Mouse (Mus musculus) B cell, adult 2 months (primary cell): ENCODE results near the gene Fbxo6.
A peak's percentile ranks its signal among the peaks of the same experiment; 100 is the strongest.
"Not testable (repeated sequence)": the region's sequence is repeated elsewhere in the genome, so short reads cannot be mapped to it uniquely, and the experiment has no call there.

ENCODE experiments used
- DNase-seq, 2 experiments: peaks; one replicate each; pipeline ENCODE4 v3.0.0; 2022

Gene Fbxo6

DNA sequence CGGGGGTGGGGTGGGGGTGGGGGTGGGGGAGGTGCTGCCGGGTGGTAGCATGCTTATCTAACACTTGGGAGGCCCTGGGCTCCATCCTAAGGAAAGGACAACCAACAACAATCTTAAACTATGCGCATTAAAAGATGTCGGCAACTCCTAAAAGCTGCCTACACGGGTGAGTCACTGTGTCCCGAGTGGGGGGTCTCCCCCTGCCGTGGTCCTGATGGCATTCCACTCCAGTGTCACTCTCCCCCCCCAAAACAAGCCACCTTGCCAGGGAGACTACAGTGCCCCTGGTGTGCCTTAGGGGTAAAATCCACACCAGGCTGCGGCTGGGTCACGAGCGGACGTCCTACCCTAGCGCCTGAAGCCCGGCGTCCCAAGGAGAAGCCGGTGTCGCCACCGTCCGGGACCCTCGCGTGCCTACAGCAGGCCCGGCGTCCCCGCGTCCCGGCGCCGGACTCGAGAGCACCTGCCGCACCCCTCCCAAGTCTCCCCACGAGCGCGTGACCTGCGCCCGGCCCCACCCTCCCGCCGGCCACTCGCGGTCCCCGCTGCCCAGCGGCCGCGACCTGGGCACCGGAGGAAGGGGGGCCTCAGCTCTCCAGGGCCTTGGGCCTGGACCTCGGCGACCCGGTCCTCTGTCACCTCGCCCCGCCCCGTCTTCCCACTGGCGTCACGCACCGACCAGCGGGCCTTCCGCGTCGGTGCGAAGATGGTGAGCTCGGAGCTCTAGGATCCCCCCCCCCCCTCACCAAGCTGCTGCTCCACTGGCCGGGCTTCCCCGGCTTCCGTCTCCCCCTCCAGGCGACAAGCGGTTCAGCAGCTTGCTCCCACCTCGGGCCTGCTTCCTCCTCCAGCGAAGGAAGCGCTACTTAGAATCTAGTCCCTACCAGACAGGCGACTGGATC is at the start of gene Fbxo6:
Gene Fbxo6 (minus strand): TSS at position 874 of the 902 bp plus-strand sequence.
- DNase-seq: peak; percentile 85 to 86

DNA sequence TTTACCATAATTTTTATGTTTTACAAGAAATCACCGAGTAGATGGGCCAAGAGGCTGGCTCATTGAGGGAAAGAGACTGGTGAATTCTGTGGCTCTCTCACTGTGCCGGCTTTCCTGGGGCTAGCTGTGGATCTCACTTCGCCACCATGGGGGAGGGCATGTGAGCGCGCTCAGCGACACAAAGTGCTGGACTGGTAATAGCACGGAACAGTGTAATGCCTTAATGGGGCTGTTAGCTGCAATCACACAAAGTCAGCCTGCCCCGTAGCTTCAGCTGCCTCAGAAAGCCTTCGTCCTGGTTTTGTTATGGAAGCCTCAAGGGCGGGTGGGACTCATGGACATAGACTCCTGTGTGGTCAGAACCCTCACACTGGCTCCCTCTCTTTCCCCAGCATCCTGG is 46.8 kb upstream of the Fbxo6 start:
- DNase-seq: no peak

DNA sequence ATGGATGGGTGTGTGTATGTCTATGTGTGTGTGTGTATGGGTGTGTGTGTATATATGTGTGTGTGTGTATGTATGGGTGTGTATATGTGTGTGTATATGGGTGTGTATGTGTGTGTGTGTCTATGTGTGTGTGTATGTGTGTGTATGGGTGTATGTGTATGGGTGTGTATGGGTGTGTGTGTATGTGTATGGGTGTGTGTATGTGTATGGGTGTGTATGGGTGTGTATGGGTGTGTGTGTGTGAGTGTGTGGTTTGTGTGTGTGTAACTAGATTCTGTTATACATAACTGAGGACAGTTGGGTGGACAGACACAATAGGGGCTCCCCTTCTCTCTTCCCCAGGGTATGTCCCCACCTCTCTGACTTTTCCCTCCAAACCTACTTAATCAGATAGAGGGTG is 42.5 kb upstream of the Fbxo6 start:
- no peak for DNase-seq

DNA sequence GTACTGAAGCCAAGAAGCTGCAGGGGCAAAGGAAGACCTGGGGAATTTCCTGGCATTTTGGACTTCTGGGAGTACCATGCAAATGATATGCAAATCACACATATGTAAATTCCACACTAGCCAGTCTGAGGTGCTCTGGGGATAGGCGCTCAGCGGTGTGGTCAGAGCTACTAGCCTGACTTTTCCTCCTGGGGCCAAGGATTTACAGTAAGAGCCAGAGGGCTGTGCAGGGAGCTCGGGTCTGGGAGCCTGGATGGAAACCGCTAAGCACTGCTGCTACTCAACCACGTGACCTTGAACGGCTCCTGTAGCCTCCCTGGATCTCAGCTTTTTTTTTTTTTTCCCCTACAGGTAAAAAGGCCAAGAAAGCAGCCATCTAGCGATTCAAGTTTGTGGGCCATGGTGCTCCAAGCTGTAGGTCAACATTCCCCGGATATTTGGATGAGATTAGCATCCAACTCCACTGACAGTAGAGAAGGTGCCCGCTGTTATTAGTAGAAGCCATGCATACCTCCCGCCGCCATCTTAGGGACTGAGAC is 40.8 kb upstream of the Fbxo6 start:
- no peak for DNase-seq

DNA sequence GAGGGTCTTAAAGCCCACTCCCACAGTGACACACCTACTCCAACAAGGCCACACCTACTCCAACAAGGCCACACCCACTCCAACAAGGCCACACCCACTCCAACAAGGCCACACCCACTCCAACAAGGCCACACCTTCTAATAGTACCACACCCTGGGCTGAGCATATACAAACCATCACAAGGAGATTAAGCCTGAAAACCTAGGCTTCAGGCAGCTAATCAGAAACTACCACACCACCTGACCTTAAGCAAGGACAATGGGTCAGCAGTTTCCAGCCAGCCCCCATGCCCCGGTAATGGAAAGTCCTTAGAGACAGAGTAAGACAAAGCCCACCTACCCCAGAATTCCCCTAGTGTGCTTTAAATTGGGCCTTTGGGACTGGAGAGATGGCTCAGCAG is 36.8 kb upstream of the Fbxo6 start:
- DNase-seq: not testable (repeated sequence)

DNA sequence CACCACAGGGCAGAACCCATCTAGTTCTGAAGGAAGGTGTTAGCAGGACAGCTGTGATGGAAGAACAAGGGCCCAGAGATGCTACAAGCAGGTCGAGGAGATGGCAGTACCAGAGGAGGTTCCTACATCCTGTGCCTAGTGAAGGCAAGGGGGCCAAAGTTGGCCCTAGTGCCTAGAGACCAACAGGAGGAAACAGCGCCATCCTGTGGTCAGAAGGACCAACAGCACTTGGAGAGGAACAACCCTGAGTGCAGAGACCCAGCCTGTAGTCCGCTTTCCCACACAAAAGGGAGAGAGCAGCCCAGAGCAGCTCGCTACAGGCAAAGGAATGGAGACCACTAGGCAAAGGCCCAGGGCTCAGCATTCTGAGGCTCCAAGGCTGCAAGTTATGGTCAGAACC is 33.9 kb upstream of the Fbxo6 start:
- no peak for DNase-seq

DNA sequence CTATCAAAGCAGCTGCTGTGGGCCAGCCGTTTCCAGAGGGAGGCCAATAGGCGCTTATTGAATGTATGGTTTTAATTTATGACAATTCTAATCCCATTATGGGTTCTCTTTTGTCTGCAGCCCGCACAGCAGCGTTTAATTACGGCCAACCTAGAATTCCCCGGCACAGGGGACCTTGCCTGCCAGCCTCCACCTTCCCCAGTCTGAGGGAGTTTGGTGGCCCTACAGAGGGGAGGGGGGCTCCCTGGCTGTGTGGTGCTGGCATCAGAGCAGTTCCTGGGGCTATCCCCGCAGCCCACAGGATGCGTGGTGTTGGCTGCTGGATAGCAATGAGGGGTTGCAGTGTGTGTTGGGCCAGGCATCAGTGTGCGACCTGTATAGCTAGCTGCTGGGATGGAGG is 32.6 kb upstream of the Fbxo6 start:
- no peak for DNase-seq

DNA sequence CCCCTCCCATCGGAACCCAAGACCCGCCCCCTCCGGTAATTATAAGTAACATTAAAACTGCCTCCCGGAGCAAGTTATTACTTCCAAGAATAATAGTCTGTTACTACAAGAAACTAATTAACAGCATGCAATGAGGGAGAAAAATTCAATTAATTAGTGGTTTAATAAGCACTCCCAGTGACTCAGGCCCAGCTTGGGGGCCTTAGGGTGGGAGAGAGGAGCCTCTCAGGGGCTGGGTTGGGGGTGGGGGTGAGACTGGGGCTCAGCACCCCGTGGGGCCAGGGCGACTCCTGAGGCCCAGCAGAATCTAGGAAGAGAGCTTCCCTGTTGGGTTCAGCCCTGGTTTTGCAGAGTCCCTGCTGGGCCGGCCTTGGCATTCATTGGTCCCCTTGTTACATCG is 30.4 kb upstream of the Fbxo6 start:
- DNase-seq: no peak

DNA sequence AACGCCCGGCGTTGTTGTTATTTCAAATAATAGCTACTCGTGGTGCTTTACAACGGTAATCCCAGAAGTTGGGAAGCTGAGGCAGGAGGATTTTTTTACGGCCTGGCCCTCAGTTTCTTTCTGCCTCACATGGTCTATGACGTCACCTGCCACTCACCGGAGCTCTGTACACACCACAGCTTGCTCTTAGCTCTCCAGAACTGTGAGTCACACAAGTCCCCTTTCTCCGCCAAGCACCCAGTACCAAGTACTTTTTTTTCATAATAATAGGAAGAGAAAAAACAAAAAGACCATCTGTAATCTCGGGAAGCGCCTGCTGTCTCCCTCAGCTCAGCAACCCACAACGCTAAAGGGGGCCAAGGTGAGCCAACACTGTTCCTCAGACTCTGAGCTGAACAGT is 29.5 kb upstream of the Fbxo6 start:
- no peak for DNase-seq

DNA sequence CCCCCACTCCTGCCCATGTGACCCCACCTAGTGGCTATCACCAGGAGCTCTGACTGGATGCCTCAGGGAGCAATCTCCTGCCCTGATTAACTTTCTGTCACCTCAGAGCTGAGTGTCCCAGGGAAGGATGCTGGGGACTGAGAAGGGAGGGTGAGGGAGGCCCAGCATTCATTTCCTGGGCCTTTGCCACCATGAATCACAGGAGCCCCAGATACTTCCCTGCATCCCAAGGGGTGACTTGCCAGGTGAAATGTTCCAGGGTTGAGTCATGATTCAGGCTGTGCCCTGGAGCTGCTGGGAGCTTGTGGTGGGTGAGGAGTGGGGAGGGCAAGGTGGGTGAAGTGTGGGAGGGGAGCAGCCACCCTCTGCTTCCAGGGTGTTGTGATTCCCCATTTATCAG is 25.8 kb upstream of the Fbxo6 start:
- DNase-seq: no peak

DNA sequence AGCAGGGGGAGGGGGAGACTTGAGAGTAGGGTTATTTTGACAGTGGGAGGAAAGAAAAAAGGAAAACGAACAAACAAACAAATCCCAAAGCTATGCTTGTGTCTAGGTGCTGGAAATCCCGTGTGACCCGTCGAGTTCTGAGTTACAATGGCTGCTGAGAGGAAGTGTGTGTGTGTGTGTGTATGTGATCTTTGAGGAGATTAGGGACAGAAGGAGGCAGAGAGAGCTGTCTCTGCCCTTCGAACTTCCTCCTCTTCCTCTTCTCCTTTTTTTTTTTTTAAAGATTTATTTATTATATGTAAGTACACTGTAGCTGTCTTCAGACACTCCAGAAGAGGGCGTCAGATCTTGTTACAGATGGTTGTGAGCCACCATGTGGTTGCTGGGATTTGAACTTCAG is 24.7 kb upstream of the Fbxo6 start:
- DNase-seq: not testable (repeated sequence)

DNA sequence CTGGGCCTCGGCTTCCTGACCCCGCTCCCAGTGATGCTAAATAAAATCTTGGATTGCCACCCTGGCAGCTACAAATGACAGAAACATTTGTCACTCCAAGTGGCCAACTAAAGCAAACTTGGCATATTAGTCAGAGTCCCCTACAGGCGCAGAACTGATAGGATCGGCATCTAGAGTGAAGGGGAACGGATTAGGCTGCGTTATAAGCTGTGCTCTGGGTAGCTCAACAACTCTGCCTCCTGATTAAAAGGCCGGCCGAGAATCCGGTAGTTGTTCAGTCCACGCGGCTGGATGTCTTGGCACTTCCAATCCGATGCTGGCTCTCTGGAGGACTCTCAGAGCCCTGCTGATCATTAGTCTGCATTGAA is 22.5 kb upstream of the Fbxo6 start:
- DNase-seq: no peak

DNA sequence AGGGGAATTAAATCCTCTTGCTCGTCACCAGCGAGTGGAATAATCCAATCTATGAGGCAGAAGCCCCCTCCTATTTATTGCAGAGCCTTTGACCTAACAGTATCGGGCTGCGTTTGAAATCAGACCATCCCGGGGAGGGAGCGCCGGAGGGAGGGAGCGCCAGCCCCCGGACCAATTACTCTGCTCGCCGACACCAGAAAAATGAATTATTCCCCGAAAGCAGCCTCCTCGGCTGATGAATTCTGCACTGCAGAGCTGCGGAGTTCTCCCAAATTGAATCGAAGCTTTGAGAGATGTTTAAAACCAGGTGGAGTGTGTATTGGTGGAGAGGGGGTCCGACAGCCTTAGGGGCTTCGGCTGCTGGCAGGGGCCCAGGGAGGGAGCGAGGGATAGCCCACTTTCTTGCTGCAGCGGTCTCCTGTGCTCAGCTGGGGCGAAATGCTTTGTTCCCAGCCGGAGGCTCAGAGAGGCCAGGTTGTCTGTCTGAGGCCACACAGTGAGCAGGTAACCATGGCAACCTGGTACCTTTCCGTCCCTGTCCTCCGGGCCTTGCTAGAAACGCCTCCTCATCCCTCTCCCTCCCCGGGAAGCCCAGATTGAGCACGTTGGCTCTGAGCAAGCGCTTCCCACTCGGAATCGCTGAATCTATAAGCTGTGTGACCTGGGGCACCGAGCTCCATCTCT is 22.0 kb upstream of the Fbxo6 start:
- no peak for DNase-seq

DNA sequence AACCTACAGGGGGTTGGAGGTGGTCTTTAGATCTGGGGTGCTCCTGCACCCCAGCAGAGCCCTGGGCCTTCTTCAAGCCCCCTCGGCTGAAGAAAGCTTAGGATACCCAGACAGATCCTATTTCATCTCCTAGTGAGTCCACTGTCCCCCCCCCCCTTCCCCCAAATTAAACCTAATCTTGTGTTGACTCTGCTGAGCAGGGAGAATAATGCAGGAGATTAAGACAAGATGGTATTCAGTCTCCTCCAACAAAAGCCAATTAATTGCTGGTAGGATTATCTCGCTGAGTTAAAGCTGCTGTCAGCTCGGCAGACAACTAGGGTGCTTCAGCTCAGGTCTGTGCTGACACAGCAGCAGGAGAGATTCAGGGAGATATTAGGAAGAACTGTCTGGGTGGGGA is 19.3 kb upstream of the Fbxo6 start:
- DNase-seq: no peak

DNA sequence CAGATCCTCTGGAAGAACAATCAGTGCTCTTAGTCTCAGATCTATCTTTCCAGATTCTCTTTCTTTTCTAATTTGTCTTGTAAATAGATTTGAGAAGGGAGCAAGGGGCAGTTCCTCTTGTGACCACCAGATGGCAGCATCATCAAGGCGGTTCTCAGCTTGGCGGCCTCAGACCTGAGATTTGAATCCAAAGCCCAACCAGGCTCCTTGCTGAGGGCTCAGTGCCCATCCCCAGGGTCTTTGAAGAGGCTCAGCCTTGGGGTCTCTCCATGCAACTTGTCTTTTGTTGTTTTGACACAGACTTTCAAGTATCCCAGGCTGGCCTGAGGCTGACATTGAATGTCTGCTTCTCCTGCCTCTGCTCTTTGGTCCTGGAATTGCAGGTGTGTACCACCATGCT is 18.9 kb upstream of the Fbxo6 start:
- peak; percentile 75 for DNase-seq

DNA sequence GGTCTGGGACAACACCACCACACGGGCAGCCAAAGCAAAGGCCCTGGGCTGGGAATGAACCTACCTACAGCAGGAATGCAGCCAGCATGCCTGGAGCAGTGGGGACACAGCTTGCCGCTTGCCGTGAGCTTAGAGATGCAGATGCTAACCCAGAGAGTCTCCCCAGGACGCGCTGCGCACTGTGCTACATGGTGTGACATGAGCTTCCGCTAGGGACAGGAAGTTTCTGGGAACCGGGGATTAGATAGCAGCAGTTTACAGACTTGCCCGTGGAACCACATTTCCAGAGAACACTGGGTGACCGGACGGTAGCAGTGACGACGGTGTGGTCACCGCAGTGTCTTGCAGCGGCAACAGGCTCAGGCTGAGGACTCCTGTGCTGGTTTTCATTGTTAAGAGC is 17.6 kb upstream of the Fbxo6 start:
- no peak for DNase-seq

DNA sequence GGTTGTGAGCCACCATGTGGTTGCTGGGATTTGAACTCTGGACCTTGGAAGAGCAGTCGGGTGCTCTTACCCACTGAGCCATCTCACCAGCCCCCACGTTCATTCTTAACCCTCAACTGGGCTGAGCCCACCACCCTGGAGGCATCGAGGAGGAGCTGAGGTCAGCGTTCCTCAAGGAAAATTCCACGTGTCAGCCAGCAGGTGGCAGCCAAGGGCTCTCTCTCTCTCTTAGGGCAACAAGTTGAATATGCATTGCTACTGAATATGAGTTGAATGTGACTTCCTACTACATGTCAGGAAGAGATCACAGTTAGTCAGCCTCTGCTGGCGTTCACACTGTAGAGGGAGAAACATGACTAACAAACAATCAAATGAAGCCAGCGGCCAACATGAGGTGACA is 16.3 kb upstream of the Fbxo6 start:
- peak; percentile 76 for DNase-seq

DNA sequence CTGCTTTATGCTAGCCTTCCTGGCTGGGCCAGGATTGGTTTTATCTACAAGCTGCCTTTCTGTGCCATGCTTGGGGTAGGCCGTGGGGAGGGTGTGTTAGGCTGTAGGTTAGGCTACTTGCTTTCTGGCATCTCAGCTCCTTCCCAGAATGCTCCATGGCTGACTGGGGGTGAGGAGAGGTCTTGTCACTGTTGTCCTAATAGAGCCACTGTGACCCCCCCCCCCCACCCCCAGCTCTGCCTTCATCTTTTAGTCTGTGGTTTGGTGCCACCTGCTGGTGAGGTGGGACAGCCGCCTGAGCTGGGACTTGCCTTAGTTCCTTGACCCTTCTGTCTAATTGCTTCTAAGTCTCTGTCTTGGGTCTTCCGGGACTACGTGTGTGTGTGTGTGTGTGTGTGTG is 15.0 kb upstream of the Fbxo6 start:
- DNase-seq: peak; percentile 84

DNA sequence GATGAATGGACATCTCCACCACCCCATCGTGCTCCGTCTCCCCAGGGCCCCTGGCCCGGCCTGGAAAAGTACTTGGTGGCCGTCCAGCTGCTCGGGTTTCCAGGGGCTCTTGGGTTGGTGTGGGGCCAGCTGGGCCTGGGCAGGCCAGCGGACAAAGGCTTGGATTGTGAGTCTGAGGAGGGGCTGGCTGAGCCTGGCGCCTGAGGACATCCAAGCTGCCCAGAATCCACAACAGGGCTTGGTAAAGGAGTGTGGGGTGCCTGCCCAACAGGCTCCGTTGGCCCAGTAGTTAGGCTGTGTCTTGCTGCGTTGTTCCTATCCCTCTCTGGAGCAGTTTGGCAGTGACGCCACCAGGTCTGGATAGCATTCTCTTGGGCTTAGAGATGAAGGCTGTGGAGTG is 14.5 kb upstream of the Fbxo6 start:
- DNase-seq: no peak

DNA sequence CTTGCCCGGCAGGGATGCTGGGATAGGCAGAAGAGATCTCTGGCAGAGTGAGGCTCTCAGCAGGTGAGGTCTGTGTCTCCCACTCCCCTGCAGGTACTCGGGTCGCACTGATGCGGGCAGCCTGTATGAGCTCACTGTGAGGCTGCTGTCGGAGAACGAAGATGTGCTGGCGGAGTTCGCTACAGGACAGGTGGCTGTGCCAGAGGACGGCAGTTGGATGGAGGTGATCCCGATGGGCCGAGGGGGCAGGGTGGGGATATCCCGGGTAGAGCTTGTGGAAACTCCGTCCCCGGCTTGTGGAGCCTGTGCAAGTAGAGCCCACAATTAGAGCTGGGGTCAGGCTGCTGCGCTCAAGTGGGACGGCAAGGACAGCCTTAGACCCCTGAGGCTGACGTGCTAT is 13.6 kb upstream of the Fbxo6 start:
- DNase-seq: no peak

DNA sequence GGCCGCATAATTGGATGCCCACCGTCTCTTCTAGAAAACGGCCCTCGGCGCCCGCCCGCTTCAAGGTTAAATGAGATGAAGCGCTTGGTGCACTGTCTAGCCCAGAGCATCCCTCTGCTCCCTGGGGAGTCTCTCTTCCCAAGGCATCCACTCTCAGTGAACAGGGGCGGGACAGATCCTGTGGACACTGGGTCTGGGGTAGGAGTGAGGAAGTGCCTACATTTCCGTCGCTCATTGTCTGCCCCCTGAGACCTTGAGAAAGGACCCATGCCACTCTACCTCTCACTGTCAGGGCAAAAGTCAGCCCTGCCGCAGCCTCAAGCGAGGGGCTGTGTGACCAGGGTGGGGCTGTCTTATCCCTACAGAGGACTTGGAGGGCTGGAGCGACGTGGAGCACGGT is 12.5 kb upstream of the Fbxo6 start:
- no peak for DNase-seq

DNA sequence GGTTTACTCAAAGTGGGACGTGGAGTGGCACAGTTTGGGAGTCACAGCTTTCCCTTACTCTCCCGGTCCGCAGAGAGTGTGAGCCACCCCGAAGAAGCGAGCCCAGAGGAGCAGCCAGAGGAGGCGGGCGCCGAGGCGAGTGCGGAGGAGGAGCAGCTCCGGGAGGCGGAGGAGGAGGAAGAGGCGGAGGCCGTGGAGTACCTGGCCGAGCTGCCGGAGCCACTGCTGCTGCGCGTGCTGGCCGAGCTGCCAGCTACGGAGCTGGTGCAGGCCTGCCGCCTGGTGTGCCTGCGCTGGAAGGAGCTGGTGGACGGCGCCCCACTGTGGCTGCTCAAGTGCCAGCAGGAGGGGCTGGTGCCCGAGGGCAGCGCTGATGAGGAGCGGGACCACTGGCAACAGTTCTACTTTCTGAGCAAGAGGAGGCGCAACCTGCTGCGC is 12.1 kb upstream of the Fbxo6 start:
- peak; percentile 81 to 84 for DNase-seq

DNA sequence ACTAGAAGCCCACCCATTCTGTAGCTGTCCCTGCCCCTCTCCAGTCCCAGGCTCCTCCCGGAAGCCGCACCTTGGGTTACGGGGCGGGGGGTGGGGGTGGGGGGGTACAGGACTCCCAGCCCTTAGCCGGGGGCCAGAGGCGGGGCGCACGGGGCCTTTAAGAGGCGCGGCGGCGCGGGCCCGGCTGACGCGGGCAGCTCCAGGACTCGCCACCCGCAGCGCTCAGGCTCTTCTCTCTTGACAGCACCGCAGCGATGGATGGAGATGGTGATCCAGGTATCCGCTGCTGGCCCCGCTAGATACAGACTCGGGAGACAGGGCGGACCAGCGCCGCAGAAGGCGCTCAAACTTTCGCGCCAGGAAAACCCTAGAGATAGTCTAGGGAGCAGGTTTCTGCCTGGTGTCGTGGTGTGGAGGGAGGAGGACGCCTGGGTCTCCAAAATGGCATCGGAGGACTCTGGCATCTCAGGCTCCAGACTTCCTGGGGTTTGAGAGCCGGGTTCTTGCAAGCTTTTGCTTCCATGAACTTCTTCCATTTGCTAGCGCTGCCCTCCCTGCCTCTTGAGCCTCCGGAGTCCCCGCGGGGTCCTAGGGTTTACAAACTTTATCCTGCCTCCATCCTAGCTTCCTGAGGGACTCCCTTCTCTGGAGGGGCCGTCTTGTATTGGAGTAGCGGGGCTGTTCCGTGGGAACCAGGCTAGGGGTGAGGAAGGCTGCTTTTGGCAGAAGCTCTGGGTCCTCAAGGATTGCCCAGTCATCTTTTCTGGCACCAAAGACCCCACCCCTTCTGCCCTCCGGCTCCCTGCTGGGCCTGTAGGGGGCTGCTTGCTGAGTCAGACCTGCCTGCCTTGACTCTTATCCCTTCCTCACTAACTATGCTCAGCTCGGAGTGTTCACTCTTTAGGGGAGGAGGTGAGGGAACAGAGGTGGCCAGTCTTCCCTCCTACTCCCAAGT is 8.8 kb upstream of the Fbxo6 start, which contains the start of the genes Fbxo44 and Fbxo2:
Gene Fbxo44 (minus strand): TSS at position 47 of the 955 bp plus-strand sequence.
Gene Fbxo2 (plus strand): TSS at position 186 of the 955 bp plus-strand sequence.
- peak in 1 of 2 experiments; percentile 35 for DNase-seq
